15 mouse cellular contexts compared by ENCODE assay signal in the genomic region with DNA sequence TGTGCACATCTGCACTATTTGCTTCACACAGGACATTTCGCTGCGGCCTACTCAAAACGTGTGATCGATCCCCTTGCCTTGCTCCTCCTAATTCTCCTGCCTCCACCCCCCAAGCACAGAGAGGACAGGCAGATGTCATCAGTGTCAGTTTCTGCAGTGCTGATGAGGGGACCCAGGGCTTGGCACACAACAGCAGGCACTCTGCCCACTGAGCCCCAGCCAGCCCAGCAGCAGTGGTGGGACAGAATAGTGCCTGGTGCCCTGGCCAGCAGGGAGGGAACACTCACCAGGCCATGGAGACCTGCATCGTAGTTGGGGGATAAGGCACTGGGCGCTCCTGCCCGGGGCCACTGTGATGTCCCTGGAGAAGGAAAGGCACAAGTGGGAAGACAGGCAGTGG. TPM values are rescaled to one million over a fixed set of nuclear protein-coding genes. Genes with fewer than 3 reads are reported as not detected.
DNase-seq lines count a peak whose midpoint lies in the region; ATAC-seq and TF ChIP-seq lines count a peak whose summit lies in the region.
"Had no signal": no experiment of that assay in that cellular context is flagged by ENCODE, and none has a peak within 500 bp of the region (broad histone marks: within the 10 kb centered on the region; RNA-seq: fewer than 3 reads in every experiment).

No protein-coding gene starts in this region.

- ATAC-seq in forebrain, embryonic 15.5 days (replicated peaks) = no peak
- no peak for ATAC-seq in liver, embryonic 11.5 days (replicated peaks; ENCODE audit: low FRiP score)
- ATAC-seq in liver, postnatal 0 days = no peak
- no peak for ATAC-seq in G1E (ENCODE audit: extremely low read depth, insufficient number of reproducible peaks, low FRiP score, poor library complexity, severe bottlenecking)
- ATAC-seq: forebrain, embryonic 14.5 days; intestine, embryonic 16.5 days had no signal

- no peak overlapping the region for H3K27ac ChIP-seq in forebrain, embryonic 10.5 days
- H3K27ac ChIP-seq in forebrain, embryonic 15.5 days (replicated peaks) = no peak overlapping the region
- peak overlapping the region; percentile 19; the same call in 1 of the 2 replicates for H3K27ac ChIP-seq in liver, embryonic 11.5 days (ENCODE audit: low read depth, low read length)
- no peak overlapping the region for H3K27ac ChIP-seq in liver, postnatal 0 days (ENCODE audit: low read depth)
- peak overlapping the region; percentile 8; the same call in 1 of the 2 replicates for H3K27ac ChIP-seq in CH12.LX (ENCODE audit: insufficient read depth, low read depth)
- H3K27ac ChIP-seq: hindbrain, embryonic 10.5 days; hindbrain, embryonic 15.5 days had no signal

- WGBS in forebrain, embryonic 10.5 days = 95% methylated on average over 7 of the region's 7 CpGs
- WGBS in forebrain, embryonic 15.5 days = 90% methylated on average over 7 of the region's 7 CpGs
- WGBS in liver, embryonic 11.5 days = 94% methylated on average over 7 of the region's 7 CpGs
- WGBS in liver, postnatal 0 days (ENCODE audit: insufficient replicate concordance) = 95% methylated on average over 7 of the region's 7 CpGs

- H3K36me3 ChIP-seq in forebrain, embryonic 10.5 days (replicated peaks) = peaks cover 100% of the 10 kb centered on the region
- peaks cover 95% of the 10 kb centered on the region for H3K36me3 ChIP-seq in forebrain, embryonic 15.5 days
- peaks cover 89% of the 10 kb centered on the region for H3K36me3 ChIP-seq in liver, embryonic 11.5 days (ENCODE audit: control insufficient read depth, insufficient read depth, low read length)
- peaks cover 100% of the 10 kb centered on the region for H3K36me3 ChIP-seq in liver, postnatal 0 days (replicated peaks; ENCODE audit: insufficient read depth, low read length)
- H3K36me3 ChIP-seq in CH12.LX (replicated peaks in 1 of 2; ENCODE audit: control insufficient read depth in 1 of 2, insufficient read depth in 1 of 2, low read length in 1 of 2) (peaks cover 99 to 100% of the 10 kb centered on the region in 2 experiments), G1E (replicated peaks) (peaks cover 100% of the 10 kb centered on the region)

- H3K9ac ChIP-seq in forebrain, embryonic 15.5 days (replicated peaks) = no peak overlapping the region
- H3K9ac ChIP-seq in liver, embryonic 11.5 days (ENCODE audit: low read depth, low read length) = no peak overlapping the region
- no peak overlapping the region for H3K9ac ChIP-seq in liver, postnatal 0 days (replicated peaks)
- H3K9ac ChIP-seq in CH12.LX (ENCODE audit: insufficient read depth, low read depth) = no peak overlapping the region
- H3K9ac ChIP-seq: hindbrain, embryonic 15.5 days had no signal

- TF ChIP-seq POLR2A in CH12.LX (IDR thresholded peaks at IDR 0.05; ENCODE audit: low read depth, low read length) = no peak

- TF ChIP-seq CTCF in liver, postnatal 0 days (IDR thresholded peaks at IDR 0.05; ENCODE audit: low read depth) = no peak
- TF ChIP-seq CTCF in CH12.LX (conservative IDR thresholded peaks at IDR 0.05 in 1 of 2, IDR thresholded peaks at IDR 0.05 in 1 of 2; ENCODE audit: low read depth in 2 of 2, low read length in 2 of 2) (no peak), G1E (IDR thresholded peaks at IDR 0.05; ENCODE audit: low read depth, low read length) (no peak)

- TF ChIP-seq EP300 in liver, postnatal 0 days (IDR thresholded peaks at IDR 0.05; ENCODE audit: low read depth) = no peak
- no peak for TF ChIP-seq EP300 in CH12.LX (IDR thresholded peaks at IDR 0.05; ENCODE audit: low read length)

- no peak for DNase-seq in forebrain, embryonic 10.5 days (ENCODE audit: extremely low spot score, low spot score)
- DNase-seq in liver, embryonic 11.5 days (ENCODE audit: low spot score) = no peak
- DNase-seq in liver, postnatal 0 days = no peak
- no peak for DNase-seq in CH12.LX (ENCODE audit: extremely low read depth)
- no peak for DNase-seq in G1E (ENCODE audit: low spot score)
- no peak for DNase-seq in frontal cortex, adult 2 months (ENCODE audit: extremely low spot score in 1 of 2, low spot score in 1 of 2)
- DNase-seq: adrenal gland, postnatal 14 days; gastrocnemius, postnatal 10 days; heart, adult 18-20 months had no signal

- in situ Hi-C loops in CH12.LX (cut with MboI; ENCODE audit: low pct_ligation_motif_present, low pct_unique_long_range_greater_than_20kb, low sequenced_read_pairs) = no loop called here

- H3K4me2 ChIP-seq in forebrain, embryonic 15.5 days (replicated peaks) = no peak overlapping the region
- H3K4me2 ChIP-seq in liver, embryonic 11.5 days = no peak overlapping the region
- H3K4me2 ChIP-seq in liver, postnatal 0 days (ENCODE audit: low read depth, low read length) = no peak overlapping the region
- H3K4me2 ChIP-seq in CH12.LX (ENCODE audit: insufficient read depth, low read depth, poor library complexity, severe bottlenecking) = no peak overlapping the region
- H3K4me2 ChIP-seq: heart, embryonic 11.5 days; hindbrain, embryonic 15.5 days had no signal

- H3K27me3 ChIP-seq in forebrain, embryonic 10.5 days (ENCODE audit: poor library complexity, severe bottlenecking) = no peaks in the 10 kb centered on the region
- no peaks in the 10 kb centered on the region for H3K27me3 ChIP-seq in forebrain, embryonic 15.5 days
- no peaks in the 10 kb centered on the region for H3K27me3 ChIP-seq in liver, embryonic 11.5 days (replicated peaks; ENCODE audit: control insufficient read depth, insufficient read depth, low read length)
- H3K27me3 ChIP-seq in liver, postnatal 0 days (ENCODE audit: insufficient read depth, low read length) = no peaks in the 10 kb centered on the region
- H3K27me3 ChIP-seq in CH12.LX (replicated peaks) = no peaks in the 10 kb centered on the region
- H3K27me3 ChIP-seq in G1E (ENCODE audit: insufficient read depth, low read length) = peaks cover 2% of the 10 kb centered on the region; the same call in 1 of the 2 replicates
- H3K27me3 ChIP-seq: hindbrain, embryonic 15.5 days had no signal

- 0 out of 2 replicates have a peak overlapping the region, but pooled peaks have one; percentile 5 for H3K4me3 ChIP-seq in forebrain, embryonic 10.5 days
- H3K4me3 ChIP-seq in forebrain, embryonic 15.5 days = no peak overlapping the region
- H3K4me3 ChIP-seq in liver, embryonic 11.5 days (ENCODE audit: low read depth, low read length) = no peak overlapping the region
- H3K4me3 ChIP-seq in liver, postnatal 0 days (ENCODE audit: low read depth, low read length) = no peak overlapping the region
- no peak overlapping the region for H3K4me3 ChIP-seq in CH12.LX (replicated peaks in 1 of 3; ENCODE audit: low read depth in 2 of 3, low read length in 2 of 3, poor library complexity in 1 of 3)
- 0 out of 2 replicates have a peak overlapping the region, but pooled peaks have one; percentile 21 for H3K4me3 ChIP-seq in G1E (ENCODE audit: low read depth, low read length)
- H3K4me3 ChIP-seq: hindbrain, embryonic 15.5 days had no signal

- H3K4me1 ChIP-seq in forebrain, embryonic 10.5 days = peaks cover 11% of the 10 kb centered on the region; the same call in 1 of the 2 replicates
- peaks cover 39% of the 10 kb centered on the region for H3K4me1 ChIP-seq in forebrain, embryonic 15.5 days
- H3K4me1 ChIP-seq in liver, embryonic 11.5 days (replicated peaks; ENCODE audit: control insufficient read depth, insufficient read depth, low read length) = peaks cover 22% of the 10 kb centered on the region
- peaks cover 20% of the 10 kb centered on the region for H3K4me1 ChIP-seq in liver, postnatal 0 days (ENCODE audit: insufficient read depth)
- H3K4me1 ChIP-seq in CH12.LX (ENCODE audit: control insufficient read depth in 1 of 2, insufficient read depth in 2 of 2) = peaks cover 2 to 4% of the 10 kb centered on the region in 2 experiments; a peak in 1 of 4 replicates
- peaks cover 99% of the 10 kb centered on the region for H3K4me1 ChIP-seq in G1E (ENCODE audit: insufficient read depth, low read depth, low read length)

- H3K9me3 ChIP-seq in forebrain, embryonic 10.5 days = no peaks in the 10 kb centered on the region
- H3K9me3 ChIP-seq in forebrain, embryonic 15.5 days = no peaks in the 10 kb centered on the region
- H3K9me3 ChIP-seq in liver, embryonic 11.5 days (ENCODE audit: control insufficient read depth, low read length) = no peaks in the 10 kb centered on the region
- no peaks in the 10 kb centered on the region for H3K9me3 ChIP-seq in liver, postnatal 0 days (ENCODE audit: low read length)
- H3K9me3 ChIP-seq in CH12.LX (replicated peaks; ENCODE audit: low read length) = no peaks in the 10 kb centered on the region
- H3K9me3 ChIP-seq in G1E (replicated peaks) = no peaks in the 10 kb centered on the region
- H3K9me3 ChIP-seq: hindbrain, embryonic 10.5 days; hindbrain, embryonic 15.5 days had no signal

- H3K79me2 ChIP-seq in CH12.LX (replicated peaks; ENCODE audit: control insufficient read depth, extremely low read depth, insufficient read depth, poor library complexity, severe bottlenecking) = no peaks in the 10 kb centered on the region

- no peak for TF ChIP-seq RAD21 in CH12.LX (IDR thresholded peaks at IDR 0.05; ENCODE audit: low read depth, low read length)

- dilution Hi-C loops in CH12.LX (cut with MboI; ENCODE audit: extremely low pct_ligation_motif_present, extremely low pct_unique_long_range_greater_than_20kb, low sequenced_read_pairs) = no loop called here

RNA-seq across cellular contexts. Expression of gene Uqcr11, which starts 8.9 kb away (rescaled TPM):
- 625 and 631 TPM in 2 replicates for polyA plus RNA-seq in forebrain, embryonic 10.5 days (2016; fragmentation: Nextera tagmentation; extraction: Ambion mirVana)
- polyA plus RNA-seq in forebrain, embryonic 15.5 days (2015; fragmentation: Nextera tagmentation; extraction: Ambion mirVana) = 551 and 574 TPM in 2 replicates
- 835 and 866 TPM in 2 replicates for polyA plus RNA-seq in liver, embryonic 11.5 days (2014; fragmentation: Nextera tagmentation; extraction: Ambion mirVana)
- polyA plus RNA-seq in liver, postnatal 0 days (2015; fragmentation: Nextera tagmentation; extraction: Ambion mirVana) = 753 and 771 TPM in 2 replicates
- total RNA-seq in CH12.LX (2012; rRNA removed) (466 and 529 TPM in 2 replicates), CH12.LX (2014; rRNA removed) (442 and 444 TPM in 2 replicates), G1E (2014; fragmentation: Nextera tagmentation) (57.3 and 71.6 TPM in 2 replicates), G1E (2017) (376 and 446 TPM in 2 replicates)
- polyA plus RNA-seq in CH12.LX (2012; ENCODE audit: insufficient read length, low read depth) (206 and 248 TPM in 2 replicates), G1E (2012) (1,650 and 1,908 TPM in 2 replicates)
- 1,306 and 1,773 TPM in 2 replicates for polyA plus RNA-seq in frontal cortex, adult 2 months (2012; rRNA removed)

RNA-seq across cellular contexts. Expression of gene Mbd3, which starts 16.2 kb away (rescaled TPM):
- 343 and 346 TPM in 2 replicates for polyA plus RNA-seq in forebrain, embryonic 10.5 days (2016; fragmentation: Nextera tagmentation; extraction: Ambion mirVana)
- polyA plus RNA-seq in forebrain, embryonic 15.5 days (2015; fragmentation: Nextera tagmentation; extraction: Ambion mirVana) = 281 and 295 TPM in 2 replicates
- polyA plus RNA-seq in liver, embryonic 11.5 days (2014; fragmentation: Nextera tagmentation; extraction: Ambion mirVana) = 174 and 175 TPM in 2 replicates
- polyA plus RNA-seq in liver, postnatal 0 days (2015; fragmentation: Nextera tagmentation; extraction: Ambion mirVana) = 33.4 and 33.5 TPM in 2 replicates
- total RNA-seq in CH12.LX (2012; rRNA removed) (61.9 and 67.0 TPM in 2 replicates), CH12.LX (2014; rRNA removed) (48.7 and 51.5 TPM in 2 replicates), G1E (2014; fragmentation: Nextera tagmentation) (37.3 and 41.7 TPM in 2 replicates), G1E (2017) (36.0 and 42.0 TPM in 2 replicates)
- polyA plus RNA-seq in CH12.LX (2012; ENCODE audit: insufficient read length, low read depth) (131 and 133 TPM in 2 replicates), G1E (2012) (244 and 272 TPM in 2 replicates)
- 200 and 215 TPM in 2 replicates for polyA plus RNA-seq in frontal cortex, adult 2 months (2012; rRNA removed)

RNA-seq across cellular contexts. Expression of gene Tcf3, which starts 17.9 kb away (rescaled TPM):
- polyA plus RNA-seq in forebrain, embryonic 10.5 days (2016; fragmentation: Nextera tagmentation; extraction: Ambion mirVana) = 191 and 199 TPM in 2 replicates
- 85.2 and 89.6 TPM in 2 replicates for polyA plus RNA-seq in forebrain, embryonic 15.5 days (2015; fragmentation: Nextera tagmentation; extraction: Ambion mirVana)
- 148 and 149 TPM in 2 replicates for polyA plus RNA-seq in liver, embryonic 11.5 days (2014; fragmentation: Nextera tagmentation; extraction: Ambion mirVana)
- polyA plus RNA-seq in liver, postnatal 0 days (2015; fragmentation: Nextera tagmentation; extraction: Ambion mirVana) = 28.2 and 29.5 TPM in 2 replicates
- total RNA-seq in CH12.LX (2012; rRNA removed) (179 and 207 TPM in 2 replicates), CH12.LX (2014; rRNA removed) (139 and 146 TPM in 2 replicates), G1E (2014; fragmentation: Nextera tagmentation) (152 and 175 TPM in 2 replicates), G1E (2017) (70.0 and 84.0 TPM in 2 replicates)
- polyA plus RNA-seq in CH12.LX (2012; ENCODE audit: insufficient read length, low read depth) (208 and 223 TPM in 2 replicates), G1E (2012) (1,090 and 1,330 TPM in 2 replicates)
- polyA plus RNA-seq in frontal cortex, adult 2 months (2012; rRNA removed) = 33.5 and 34.2 TPM in 2 replicates

RNA-seq across cellular contexts. Expression of gene Mex3d, which starts 28.1 kb away (rescaled TPM):
- 6.8 and 7.0 TPM in 2 replicates for polyA plus RNA-seq in forebrain, embryonic 10.5 days (2016; fragmentation: Nextera tagmentation; extraction: Ambion mirVana)
- polyA plus RNA-seq in forebrain, embryonic 15.5 days (2015; fragmentation: Nextera tagmentation; extraction: Ambion mirVana) = 22.0 and 22.7 TPM in 2 replicates
- 2.5 and 3.7 TPM in 2 replicates for polyA plus RNA-seq in liver, embryonic 11.5 days (2014; fragmentation: Nextera tagmentation; extraction: Ambion mirVana)
- 0.72 and 0.99 TPM in 2 replicates for polyA plus RNA-seq in liver, postnatal 0 days (2015; fragmentation: Nextera tagmentation; extraction: Ambion mirVana)
- total RNA-seq in CH12.LX (2012; rRNA removed) (8.4 and 8.5 TPM in 2 replicates), CH12.LX (2014; rRNA removed) (4.9 and 6.6 TPM in 2 replicates), G1E (2014; fragmentation: Nextera tagmentation) (7.7 and 11.4 TPM in 2 replicates), G1E (2017) (8.7 and 10.9 TPM in 2 replicates)
- polyA plus RNA-seq in CH12.LX (2012; ENCODE audit: insufficient read length, low read depth) (4.7 and 5.9 TPM in 2 replicates), G1E (2012) (35.3 and 41.9 TPM in 2 replicates)
- polyA plus RNA-seq in frontal cortex, adult 2 months (2012; rRNA removed) = 17.2 and 17.7 TPM in 2 replicates

RNA-seq across cellular contexts. Expression of gene Plk5, which starts 59.3 kb away (rescaled TPM):
- polyA plus RNA-seq in forebrain, embryonic 10.5 days (2016; fragmentation: Nextera tagmentation; extraction: Ambion mirVana) = 0.43 and 0.71 TPM in 2 replicates
- 2.2 and 2.7 TPM in 2 replicates for polyA plus RNA-seq in forebrain, embryonic 15.5 days (2015; fragmentation: Nextera tagmentation; extraction: Ambion mirVana)
- 0.25 TPM in 2 replicates for polyA plus RNA-seq in liver, embryonic 11.5 days (2014; fragmentation: Nextera tagmentation; extraction: Ambion mirVana)
- 0.08 and 0.20 TPM in 2 replicates for polyA plus RNA-seq in liver, postnatal 0 days (2015; fragmentation: Nextera tagmentation; extraction: Ambion mirVana)
- total RNA-seq in CH12.LX (2012; rRNA removed) = not detected in 2 replicates
- total RNA-seq in CH12.LX (2014; rRNA removed) = not detected in 2 replicates
- polyA plus RNA-seq in CH12.LX (2012; ENCODE audit: insufficient read length, low read depth) = not detected in 2 replicates
- total RNA-seq in G1E (2014; fragmentation: Nextera tagmentation) = not detected in 2 replicates
- total RNA-seq in G1E (2017) = 0.12 TPM in 1 of 2 replicates, not detected in the other
- not detected in 2 replicates for polyA plus RNA-seq in G1E (2012)
- polyA plus RNA-seq in frontal cortex, adult 2 months (2012; rRNA removed) = 24.9 and 33.3 TPM in 2 replicates
- total RNA-seq: gastrocnemius, postnatal 10 days had no signal
- polyA plus RNA-seq: heart, embryonic 11.5 days had no signal

Comparison
In these comparisons a context has a peak if more than half of its experiments do, and no peak if none do; other contexts are left out.
1. H3K27ac ChIP-seq: peak in liver, embryonic 11.5 days (single experiment) and CH12.LX (single experiment); none in forebrain, embryonic 10.5 days (single experiment), forebrain, embryonic 15.5 days (single experiment) and liver, postnatal 0 days (single experiment).
2. H3K4me3 ChIP-seq: peak in forebrain, embryonic 10.5 days (single experiment) and G1E (single experiment); none in forebrain, embryonic 15.5 days (single experiment), liver, embryonic 11.5 days (single experiment), liver, postnatal 0 days (single experiment) and CH12.LX (0 of 3).